Mouse (Mus musculus): ENCODE data around the gene Zbtb18. TPM values are rescaled to one million over a fixed set of nuclear protein-coding genes. Genes with fewer than 3 reads are reported as not detected.
"Not testable (repeated sequence)": the region's sequence is repeated elsewhere in the genome, so short reads cannot be mapped to it uniquely, and the experiment has no call there.

Zbtb18 gene
- total RNA-seq, 2 experiments from 2014 or later: 32.3 to 36.5 TPM

DNA sequence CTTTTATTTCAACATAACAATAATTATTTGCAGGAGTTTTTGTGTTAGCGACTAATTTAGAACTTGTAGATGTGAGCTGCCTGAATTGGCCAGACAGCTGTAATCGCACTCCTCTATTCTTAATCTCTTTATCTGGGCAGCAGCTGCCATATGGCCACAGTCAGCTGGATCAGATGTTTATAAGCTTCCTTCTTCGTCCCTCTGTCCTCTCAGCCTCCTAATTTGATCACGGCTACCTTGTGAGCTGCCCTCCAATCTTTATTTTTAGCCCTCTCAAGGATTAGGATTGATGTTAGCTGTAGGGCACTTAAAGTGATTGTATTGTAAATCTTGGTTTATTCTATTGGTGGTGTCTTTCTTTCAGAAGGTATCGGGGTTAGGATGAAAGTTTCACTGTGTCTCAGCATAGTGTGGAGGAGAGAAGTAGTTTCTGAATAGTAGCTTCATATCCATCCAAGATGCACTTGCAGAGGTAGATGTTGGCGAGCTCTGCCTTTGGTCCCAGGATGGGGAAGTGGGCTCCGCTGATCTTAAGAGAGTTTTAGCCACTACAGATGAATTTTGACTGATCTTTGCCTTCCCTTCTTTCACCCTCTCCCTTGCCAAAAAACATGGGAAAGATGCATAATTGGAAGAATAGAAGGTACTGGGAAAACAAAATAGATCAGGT lies 3.4 kb downstream of the Zbtb18 start:
- no peak for DNase-seq (ENCODE audit: low spot score in 2 of 2)

DNA sequence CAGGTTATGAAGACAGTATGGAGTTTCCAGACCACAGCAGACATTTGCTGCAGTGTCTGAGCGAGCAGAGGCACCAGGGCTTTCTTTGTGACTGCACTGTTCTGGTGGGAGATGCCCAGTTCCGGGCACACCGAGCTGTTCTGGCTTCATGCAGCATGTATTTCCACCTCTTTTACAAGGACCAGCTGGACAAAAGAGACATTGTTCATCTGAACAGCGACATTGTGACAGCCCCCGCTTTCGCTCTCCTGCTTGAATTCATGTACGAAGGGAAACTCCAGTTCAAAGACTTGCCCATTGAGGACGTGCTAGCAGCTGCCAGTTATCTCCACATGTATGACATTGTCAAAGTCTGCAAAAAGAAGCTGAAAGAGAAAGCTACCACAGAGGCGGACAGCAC lies 4.9 kb downstream of the Zbtb18 start:
- DNase-seq (ENCODE audit: low spot score in 2 of 2): no peak

DNA sequence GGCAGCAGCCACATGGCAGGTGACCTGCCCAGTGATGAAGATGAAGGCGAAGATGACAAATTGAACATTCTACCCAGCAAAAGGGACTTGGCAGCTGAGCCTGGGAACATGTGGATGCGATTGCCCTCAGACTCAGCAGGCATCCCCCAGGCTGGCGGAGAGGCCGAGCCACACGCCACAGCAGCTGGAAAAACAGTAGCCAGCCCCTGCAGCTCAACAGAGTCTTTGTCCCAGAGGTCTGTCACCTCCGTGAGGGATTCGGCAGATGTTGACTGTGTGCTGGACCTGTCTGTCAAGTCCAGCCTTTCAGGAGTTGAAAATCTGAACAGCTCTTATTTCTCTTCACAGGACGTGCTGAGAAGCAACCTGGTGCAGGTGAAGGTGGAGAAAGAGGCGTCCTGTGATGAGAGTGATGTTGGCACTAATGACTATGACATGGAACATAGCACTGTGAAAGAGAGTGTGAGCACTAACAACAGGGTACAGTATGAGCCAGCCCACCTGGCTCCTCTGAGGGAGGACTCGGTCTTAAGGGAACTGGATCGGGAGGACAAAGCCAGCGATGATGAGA lies 5.5 kb downstream of the Zbtb18 start:
- no peak for DNase-seq (ENCODE audit: low spot score in 2 of 2)

DNA sequence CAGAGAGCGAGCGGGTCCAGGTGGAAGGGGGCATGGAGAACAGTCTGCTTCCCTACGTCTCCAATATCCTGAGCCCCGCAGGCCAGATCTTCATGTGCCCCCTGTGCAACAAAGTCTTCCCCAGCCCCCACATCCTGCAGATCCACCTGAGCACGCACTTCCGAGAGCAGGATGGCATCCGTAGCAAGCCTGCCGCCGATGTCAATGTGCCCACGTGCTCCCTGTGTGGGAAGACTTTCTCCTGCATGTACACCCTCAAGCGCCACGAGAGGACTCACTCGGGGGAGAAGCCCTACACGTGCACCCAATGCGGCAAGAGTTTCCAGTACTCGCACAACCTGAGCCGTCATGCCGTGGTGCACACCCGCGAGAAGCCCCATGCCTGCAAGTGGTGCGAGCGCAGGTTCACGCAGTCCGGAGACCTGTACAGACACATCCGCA lies 6.0 kb downstream of the Zbtb18 start:
- DNase-seq (ENCODE audit: low spot score in 2 of 2): no peak

DNA sequence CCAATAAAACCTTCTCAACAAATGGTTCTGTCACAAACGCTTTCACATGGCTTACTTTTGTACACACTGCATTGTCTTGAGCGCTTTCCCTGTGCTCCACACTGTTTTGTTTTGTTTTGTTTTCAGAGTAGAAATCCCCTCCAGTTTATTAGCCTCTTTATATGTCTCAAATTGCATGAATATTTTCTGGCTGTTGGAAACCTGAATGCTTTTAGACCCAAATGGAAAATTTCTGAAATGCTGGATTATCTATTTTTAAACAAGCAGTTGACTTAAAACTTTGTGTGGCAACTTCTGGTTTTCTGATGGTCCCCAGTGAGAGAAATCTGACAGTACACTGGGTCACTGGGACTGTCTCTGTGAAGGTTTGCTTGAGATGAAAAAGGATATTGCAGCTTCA lies 6.8 kb downstream of the Zbtb18 start:
- DNase-seq (ENCODE audit: low spot score in 2 of 2): no peak

DNA sequence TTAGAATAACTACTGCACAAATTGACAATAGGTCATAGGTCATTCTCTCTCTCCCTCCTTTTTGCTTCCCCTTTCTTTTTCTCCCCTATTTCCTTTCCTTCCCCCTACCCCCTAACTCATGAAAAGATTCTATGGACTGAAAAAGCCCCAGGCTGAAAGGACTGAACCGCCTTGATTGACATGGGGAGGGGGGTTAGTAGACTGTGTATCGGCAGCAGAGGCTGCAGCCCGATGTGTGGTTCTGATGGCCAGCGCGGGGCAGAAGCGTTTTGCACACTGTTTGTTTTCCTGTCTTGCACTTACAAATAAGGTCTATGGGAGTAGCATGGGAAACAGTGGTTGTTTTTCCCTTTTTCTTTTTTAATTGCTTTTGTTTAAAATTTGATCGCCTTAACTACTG lies 7.7 kb downstream of the Zbtb18 start:
- not testable (repeated sequence) for DNase-seq (ENCODE audit: low spot score in 2 of 2)

DNA sequence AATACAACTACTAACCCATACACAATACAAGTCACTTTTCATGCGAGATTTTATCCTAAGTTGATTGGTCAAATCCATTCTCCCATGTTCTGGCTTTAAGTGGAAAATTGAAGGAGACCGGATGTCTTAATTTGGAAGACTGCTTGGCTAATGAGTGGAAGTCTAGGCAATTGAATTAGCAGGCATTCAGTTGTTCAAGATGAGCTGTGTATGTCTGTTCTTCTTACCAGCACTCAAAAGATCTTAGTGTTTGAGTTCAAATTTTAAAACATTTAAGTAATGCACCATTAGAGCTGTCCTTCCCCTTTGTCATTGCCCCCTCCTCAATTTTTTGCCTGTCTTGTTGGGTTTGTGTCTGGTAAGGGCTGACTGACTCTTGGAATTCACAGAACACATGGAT lies 8.9 kb downstream of the Zbtb18 start:
- no peak for DNase-seq (ENCODE audit: low spot score in 2 of 2)

DNA sequence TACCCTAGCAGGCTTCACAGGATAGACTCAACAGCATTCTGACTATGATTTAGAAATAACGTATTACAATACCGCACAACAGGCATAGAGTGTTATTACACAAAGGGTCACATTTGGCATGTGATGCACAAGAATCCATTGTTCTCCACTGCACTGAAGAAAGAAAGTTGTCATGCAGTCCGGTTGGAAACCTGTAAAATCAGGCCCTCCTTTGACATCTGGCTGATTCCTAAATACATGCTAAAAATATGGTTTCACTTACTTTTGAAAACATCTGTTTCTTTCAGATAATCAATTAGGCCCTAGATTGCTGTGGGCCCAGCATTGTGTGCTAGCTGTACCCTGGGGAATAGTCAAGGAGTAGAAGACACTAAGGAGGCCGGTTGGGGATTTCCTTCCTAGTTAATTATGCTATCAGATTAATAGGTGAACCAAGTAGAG lies 9.9 kb downstream of the Zbtb18 start:
- DNase-seq (ENCODE audit: low spot score in 2 of 2): no peak

DNA sequence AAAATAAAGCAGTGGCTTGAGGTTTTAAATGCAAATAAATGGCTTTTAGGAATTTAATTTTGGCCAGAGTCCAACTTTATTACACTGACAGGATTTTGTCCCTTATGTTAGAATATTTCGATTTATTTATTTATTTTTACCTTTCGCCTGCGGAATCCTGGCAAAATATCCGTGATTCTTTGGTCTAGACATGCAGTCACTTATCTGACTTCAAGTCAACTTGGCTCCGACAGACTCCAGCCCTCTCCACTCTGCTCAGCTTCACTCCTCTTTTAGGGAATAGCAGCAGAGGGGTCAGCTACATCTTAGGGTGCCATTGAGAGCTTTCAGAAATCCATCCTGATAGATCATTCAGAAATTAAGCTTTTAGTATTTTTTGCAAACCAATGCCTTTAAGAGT lies 10.8 kb downstream of the Zbtb18 start:
- DNase-seq (ENCODE audit: low spot score in 2 of 2): no peak

DNA sequence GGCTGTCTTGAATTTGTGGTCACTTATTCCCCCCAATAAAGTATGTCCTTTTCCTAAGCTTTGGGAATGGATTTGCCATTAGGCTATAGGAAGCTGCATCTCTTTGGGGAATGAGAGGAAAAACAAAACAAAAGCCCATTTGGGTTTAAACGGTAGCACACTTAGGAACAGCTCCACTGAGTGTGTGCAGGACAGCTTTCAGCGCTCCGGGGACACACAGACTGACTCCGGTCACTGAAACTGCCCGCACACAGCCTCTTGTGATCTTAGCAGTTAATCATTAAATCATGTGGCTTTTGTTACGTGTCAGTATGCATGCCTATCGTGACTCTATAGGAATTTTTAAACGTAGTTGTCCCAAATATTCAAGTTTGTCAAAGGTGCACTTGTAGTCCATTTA lies 11.7 kb downstream of the Zbtb18 start:
- DNase-seq (ENCODE audit: low spot score in 2 of 2): no peak

DNA sequence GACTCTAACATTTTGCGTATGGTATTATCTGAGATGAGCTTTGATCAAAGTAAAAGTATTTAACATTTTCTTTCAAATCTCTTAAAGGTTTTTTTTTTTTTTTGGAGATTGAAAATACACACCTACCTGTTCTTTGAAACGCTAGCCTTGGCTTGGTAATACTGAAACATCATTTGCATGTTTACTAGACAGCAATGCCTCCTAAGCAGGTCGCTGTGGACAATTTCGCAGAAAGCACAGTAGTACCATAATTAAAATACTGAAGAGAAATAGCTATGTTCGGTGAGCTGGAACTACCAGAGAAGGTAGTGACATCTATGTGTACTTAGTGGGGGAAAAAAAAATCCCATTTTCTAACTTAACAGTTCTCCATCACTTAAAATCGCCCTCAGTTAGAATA lies 12.3 kb downstream of the Zbtb18 start:
- no peak for DNase-seq (ENCODE audit: low spot score in 2 of 2)

DNA sequence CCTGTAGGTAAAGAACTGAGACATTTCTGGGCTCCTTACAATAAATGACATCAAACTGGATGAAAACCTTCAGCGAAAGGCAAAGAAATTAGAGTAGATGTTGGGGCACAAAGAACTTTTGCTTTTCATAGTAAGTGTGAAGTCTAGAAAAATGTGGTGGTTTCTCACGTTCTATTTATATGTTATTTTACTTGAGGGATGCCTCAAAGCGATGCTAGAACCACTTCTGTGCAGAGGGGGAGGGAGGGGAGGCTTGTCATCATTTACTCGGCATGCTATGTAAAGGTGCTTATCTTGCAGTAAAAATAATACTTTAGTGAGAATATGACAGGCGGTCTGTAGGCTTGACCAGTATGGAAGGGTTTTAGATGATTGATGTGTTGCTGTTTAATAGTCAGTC lies 13.3 kb downstream of the Zbtb18 start:
- no peak for DNase-seq (ENCODE audit: low spot score in 2 of 2)

DNA sequence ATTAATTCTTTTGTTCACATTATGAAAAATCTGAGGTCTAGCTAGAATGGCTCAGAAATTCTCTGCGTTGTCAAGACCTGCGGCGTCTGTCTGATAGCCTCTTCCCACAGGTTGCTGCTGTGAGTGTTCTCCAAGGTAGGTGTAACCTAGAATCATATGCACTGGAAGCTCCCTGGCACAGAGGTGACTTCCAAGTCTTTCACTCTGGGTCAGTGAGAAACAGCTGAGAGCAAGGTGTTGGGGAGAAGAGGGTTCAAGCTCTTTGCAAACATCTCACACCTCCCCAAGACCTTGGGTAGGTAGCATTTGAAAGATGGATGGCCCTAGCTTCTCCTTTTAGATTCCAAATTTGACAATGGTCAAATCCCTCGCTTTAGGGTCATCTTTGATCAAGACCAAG lies 14.1 kb downstream of the Zbtb18 start:
- no peak for DNase-seq (ENCODE audit: low spot score in 2 of 2)

DNA sequence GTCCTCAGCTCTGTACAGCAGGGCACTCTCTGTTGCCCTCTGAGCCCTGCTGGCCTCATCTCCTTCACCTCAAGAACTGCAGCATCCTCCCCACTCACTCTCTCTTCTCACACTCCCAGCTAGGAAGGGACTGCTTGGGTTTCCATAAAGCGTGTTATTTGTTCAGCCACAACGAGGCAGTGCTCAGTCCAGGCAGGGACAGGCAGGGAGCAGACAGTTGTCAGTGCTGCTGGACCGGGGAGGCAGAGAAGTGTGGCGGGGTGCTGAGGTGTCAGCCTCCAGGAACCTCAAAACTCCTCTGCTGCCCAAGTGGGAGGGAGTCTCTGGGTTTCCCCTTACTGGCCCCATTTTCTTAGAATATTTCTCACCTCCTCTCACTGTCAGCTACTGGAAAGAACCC lies 14.6 kb downstream of the Zbtb18 start:
- DNase-seq (ENCODE audit: low spot score in 2 of 2): no peak

DNA sequence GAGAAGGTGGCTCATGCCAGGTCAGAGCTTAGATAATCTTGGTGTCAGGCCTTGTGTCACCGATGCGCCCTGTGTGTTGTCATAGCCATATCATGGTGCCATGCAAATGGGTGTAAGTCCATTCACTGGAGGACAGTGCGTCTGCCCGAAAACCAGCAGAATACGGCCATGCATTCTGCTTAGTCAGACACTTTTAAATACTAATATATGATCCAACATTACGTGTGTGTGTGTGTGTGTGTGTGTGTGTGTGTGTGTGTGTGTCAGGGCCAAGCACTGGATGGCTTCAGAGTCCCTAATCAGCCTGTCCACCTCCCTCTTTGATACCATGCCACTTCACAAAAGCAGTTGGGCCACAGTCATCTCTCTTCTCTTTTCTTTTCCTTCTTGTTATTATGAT lies 15.8 kb downstream of the Zbtb18 start:
- no peak for DNase-seq (ENCODE audit: low spot score in 2 of 2)

DNA sequence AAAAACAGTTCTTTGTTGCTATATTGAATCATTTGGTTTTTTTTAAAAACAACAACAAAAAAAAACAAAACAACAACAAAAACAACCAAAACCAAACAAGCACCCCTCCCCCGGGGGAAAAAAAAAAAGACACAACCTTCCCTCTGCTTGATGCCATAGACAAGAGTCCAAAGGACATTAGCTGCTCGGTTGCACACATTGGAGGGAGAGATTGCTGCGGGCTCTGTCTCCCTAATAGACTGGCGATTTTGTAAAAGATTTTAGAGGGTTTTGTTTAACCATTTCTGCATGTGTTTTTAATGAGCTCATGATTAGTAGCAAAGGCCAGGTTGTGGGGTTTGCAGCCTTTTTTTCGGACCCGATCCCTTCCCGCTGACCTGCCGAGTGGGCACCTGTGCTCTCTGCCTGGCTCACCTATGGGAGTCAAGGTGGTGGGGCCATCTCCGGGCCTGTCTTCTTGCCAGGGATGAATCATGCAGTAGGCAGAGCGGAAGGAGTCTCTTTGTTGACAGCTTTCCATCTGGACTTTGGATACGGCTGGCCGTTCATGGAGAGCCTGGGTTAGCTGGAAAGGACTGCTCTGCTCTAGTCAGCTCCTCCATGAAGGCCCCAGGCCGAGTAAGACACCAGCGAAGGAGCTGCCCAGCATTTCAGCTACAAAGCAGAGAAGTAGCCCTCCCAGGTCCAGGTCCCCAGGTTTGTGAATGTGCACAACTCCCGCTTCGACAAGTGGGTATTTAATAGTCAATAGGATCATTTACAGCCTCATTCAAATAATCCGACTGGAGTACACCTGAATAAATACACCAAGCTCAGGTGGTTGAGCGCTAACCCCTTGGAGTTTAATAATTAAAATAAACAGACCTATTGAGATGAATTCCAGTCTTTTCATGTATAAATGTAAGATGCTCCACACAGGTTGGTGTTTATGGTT lies 16.6 kb downstream of the Zbtb18 start:
- no peak for DNase-seq (ENCODE audit: low spot score in 2 of 2)

DNA sequence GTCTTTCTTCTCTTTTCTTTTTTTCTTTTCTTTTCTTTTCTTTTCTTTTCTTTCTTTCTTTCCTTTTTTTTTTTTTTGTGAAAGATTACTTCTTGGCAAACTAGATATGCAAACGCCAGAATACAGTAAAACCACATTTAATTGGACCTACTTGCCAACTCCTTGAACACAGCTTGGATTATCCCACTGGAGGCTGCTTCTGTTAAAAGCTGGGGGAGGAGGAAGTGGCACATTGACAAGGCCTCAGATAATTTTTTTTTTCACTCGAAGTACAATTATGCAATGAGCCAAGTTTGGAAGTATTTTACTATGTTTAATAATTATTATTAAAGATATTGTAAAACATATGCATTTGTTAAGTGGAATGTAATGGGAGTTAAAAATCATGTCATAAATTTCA lies 17.4 kb downstream of the Zbtb18 start:
- DNase-seq (ENCODE audit: low spot score in 2 of 2): no peak

DNA sequence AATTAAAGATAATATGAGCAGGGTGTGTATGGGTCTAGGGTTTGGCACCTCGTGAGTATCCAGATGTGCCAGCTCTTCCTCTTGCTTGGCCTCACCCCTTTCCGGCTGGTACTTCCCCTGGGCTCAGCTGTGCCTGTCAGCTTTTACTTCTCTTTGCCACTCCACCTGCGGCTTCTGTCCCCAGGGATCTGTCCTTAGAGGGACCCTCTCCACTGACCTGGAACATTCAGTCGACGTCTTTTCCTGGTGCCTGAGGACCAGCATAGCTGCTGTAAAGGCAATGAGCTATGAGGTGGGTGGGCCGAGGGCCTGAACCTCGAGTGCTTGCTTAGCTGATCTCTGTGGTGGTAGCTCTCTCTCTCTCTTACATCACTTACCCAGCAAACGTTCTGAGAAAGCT lies 25.0 kb downstream of the Zbtb18 start:
- DNase-seq (ENCODE audit: low spot score in 2 of 2): no peak

DNA sequence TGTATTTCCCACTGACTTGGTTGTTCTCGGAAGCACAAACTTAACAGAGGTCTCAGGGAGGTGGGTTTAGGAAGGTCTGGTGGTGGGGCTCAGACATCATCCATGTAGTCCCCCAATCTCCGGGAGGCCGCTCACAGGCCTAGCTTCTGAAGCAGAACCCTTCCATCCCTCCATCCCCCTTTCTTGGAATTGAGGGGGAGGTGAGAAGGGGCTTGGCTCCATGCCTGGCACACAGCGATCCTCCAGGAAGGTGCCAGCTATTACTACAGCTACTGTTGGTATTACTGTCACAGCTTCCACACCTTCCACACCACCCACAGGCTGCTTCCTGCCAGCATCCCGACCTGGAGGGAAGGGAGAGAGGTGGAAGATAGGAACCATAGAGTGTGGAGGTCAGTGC lies 26.3 kb downstream of the Zbtb18 start:
- DNase-seq (ENCODE audit: low spot score in 2 of 2): no peak

DNA sequence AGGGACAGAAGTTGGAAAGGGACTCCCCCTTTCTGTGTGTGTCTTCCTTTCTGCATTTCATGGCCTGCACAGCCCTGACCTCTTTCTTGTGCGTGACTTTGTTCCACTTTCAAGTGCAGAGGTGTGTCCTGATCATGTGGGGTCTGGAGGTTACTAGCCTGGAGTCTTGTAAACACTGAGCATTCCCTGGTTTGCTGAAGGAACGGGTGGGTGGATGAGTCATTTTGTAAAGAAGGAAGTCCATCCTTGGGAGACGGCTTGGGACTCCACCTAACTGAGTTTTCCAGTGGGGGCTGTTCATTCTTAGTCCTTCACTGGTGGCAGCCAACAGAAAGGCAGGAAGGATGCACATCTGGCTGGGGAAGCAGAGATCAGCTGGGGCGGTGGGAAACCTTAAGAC lies 27.9 kb downstream of the Zbtb18 start:
- no peak for DNase-seq (ENCODE audit: low spot score in 2 of 2)

DNA sequence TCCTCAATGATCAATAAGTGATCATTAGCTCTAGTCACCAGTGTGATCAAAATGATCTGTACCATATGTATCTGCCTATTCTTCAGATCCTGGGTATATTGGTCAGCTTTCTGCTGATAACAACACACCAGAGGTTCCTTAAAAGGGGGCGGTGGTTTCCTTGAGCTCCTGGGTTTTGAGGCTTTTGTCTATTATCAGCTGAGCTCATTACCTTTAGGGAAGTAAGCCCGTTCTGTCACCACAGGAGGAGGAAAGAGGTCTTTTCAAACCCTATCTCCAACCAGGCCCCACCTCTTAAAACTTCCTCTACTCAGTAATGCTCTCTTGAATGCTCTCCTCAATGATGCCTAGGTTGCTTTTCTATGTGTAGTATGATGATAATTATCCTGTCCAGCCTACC lies 28.8 kb downstream of the Zbtb18 start:
- no peak for DNase-seq (ENCODE audit: low spot score in 2 of 2)

DNA sequence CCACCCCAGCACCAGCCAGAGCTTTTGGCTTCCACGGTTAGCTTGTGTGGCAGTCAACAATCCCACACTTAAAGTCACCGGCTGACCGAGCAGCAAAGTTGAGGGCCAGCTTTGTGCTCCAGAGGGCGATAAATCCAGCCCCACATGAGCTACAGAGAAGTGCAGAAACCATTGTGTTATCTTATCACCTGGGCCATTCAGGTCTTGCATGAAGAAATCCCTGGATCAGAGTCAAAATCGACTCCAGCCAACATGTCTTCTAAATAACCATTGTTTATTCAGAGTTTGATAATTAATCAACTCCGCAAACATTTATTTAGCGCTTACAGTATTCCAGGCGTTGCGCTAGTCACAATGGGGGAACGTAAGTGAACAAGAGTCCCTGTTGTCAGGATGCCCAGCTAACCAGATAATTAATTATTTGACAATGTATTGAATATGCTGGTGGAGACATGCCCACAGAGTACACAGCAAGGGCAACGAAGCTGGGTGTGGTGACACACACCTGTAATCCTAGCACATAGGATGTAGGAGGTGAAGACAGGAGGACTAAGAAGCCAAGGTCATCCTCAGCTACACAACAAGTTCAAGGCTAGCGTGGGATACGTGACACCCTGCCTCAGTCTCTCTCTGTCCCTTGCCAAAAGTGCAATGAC lies 33.5 kb downstream of the Zbtb18 start:
- DNase-seq (ENCODE audit: low spot score in 2 of 2): no peak

Measured in adrenal gland, postnatal 4 days (tissue).